Mouse (Mus musculus) 3T3-L1 (cell line): ENCODE measurements around the gene Pkn1.

Experiments used
- DNase-seq: peaks from one replicate; pipeline ENCODE4 v3.0.0-alpha.2; 2015; ENCODE audit warnings: low read depth, low spot score

Gene Pkn1

DNA sequence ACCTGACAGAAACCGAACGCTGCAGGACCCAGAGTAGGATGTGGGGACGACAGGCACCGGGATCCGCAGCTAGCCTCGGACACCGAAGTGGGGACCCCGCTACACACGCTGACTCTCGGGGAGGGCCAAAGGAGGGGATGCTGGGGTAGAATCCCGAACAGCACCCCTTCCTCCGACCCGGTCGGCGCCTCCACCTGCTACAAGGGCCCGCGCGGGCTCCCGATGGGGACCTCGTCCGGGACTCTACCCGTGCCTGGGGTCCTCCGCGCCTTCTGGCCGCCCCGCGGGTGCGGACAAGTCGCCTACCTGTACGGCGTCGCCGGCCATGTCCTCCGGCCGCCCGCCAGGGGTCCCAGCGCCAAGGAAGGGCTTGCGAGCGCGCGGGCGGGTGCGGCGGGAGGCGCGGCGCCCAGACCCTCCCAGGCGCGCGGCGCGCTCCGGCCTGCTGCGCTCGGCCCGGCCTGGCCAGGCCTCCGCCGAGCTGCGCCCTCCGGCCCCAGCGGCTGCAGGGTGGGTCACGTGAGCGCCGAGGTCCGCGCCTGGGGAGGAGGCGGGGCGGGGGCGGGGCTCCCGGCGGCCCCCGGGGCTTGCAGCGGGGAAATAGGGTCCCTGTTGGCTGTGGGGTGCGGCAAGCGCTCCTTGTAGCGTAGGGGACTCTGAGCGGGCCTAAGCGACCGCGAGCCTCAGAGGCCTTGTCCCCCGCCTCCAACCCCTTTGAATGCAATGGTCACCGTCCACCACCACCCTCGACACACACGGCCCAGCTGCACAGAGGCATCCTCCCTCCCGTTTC, at the start of gene Pkn1:
TSS of gene Pkn1 (minus strand) at position 519 of the 793 bp plus-strand sequence.
- peak; percentile 73 for DNase-seq

DNA sequence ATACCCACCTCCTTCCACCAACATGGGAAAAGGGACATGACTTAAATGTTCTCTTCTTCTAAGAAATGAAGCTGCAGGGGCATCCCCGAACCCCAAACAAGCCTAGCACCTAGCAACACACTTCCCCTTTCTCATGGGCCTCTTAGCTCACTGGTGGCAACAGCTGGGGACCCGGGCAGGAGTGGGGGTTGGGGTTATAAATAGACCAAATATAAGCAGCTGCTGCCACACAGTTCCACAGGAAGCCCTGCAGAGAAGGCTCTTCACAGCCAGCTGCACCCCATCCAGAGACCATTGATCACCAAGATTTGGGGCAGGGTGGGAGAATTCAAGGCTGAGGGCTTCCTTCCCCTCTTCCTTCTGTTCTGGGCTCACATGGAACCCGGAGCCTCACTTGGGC, 49.7 kb upstream of the Pkn1 start:
- no peak for DNase-seq

DNA sequence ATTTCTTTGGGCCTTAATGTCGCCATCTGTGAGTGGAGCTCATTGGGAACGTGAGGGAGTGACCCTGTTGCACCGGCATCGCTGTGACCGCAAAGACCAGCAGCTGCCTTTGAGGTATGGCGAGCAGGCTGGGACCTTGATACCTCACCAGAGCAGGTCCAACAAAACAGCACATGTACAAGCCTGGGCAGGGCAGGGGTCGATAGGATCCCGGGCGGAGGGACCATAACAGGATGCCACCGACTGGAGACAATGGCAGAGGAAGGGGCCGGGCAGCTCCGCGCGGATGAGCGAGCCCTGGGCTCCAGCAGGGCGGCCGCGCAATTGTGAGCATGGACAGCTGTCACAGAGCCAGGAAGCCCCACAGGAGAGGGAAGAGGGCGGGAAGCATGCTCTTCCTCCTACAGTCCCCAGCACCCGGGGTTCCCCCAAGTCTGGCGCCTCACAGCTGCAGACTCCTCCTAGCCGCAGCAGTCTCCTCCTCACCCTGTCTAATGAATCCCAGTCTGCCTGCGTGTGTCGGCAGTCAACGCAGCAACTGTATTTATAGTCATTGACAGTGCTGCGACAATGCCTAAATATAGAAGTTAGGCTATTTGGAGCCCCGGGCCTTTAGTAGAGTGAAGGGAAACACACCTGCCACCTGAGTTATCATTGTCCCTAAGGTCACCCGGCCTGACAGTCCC, 48.8 kb upstream of the Pkn1 start:
- no peak for DNase-seq

DNA sequence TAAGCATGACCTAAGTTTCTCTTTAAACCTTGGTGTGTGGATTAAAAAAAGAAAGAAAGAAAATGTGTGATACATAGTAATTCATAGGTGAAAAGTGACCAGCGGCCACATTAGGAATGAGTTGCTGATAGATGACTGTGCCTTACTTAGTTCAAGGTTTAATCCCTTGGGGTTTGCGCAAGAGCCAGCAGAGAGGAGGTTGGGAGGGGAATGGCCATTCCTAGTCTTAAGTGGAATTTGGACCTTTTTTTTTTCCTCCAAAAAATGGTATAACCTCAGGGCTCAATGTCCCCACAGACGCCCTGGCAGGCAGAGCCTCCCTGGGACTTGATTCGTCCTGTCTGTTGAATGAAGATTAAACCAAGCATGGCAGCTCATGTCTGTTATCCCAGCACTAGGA, 45.1 kb upstream of the Pkn1 start:
- peak; percentile 80 for DNase-seq

DNA sequence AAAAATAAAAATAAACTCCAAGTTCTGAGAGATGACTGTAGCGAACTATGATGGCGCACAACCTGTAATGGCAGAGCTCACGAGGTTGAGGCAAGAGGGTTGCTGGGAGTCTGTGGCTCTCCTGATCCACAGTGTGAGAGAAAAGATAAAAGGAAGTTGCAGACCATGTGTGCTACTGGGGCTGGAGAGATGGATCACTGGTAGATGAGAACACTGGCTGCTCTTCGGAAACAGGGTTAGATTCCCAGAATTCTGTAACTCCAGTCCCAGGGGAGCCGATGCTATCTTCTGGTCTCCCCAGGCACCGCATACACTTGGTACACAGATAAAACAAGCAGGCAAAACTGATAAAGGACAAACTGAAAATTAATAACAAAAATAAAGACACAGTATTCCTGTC, 44.0 kb upstream of the Pkn1 start:
- DNase-seq, result no peak

DNA sequence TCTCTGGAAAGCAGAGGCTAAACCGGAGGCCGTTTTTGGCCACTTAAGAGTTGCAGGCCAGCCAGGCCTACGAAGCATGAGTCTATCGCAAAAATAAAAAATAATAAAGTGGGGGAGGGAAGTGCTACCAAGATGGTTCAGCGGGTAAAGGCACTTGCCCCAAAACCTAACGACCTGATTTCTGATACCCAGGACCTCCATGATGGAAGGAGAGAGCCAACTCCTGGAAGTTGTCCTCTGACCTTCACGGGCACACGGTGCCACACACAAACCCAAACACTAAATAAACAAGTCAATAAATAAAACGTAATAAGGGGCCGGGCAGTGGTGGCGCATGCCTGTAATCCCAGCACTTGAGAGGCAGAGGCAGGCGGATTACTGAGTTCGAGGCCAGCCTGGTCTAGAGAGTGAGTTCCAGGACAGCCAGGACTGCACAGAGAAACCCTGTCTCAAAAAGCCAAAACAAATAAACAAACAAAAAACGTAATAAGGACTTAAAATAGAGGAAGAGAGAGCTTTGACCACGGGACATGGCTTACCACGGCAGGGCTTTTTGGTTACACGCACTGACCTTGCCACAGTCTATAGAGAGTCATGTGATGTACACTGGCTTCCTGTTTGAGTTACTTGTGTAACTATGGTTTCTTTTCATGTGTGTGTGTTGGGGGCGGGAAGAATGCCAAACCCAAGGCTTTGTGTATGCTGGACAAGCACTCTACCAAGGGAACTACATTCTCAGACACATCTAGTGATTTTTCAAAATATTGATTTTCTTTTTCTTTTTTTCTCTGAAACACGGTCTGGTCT, 43.1 kb upstream of the Pkn1 start:
- no peak for DNase-seq

DNA sequence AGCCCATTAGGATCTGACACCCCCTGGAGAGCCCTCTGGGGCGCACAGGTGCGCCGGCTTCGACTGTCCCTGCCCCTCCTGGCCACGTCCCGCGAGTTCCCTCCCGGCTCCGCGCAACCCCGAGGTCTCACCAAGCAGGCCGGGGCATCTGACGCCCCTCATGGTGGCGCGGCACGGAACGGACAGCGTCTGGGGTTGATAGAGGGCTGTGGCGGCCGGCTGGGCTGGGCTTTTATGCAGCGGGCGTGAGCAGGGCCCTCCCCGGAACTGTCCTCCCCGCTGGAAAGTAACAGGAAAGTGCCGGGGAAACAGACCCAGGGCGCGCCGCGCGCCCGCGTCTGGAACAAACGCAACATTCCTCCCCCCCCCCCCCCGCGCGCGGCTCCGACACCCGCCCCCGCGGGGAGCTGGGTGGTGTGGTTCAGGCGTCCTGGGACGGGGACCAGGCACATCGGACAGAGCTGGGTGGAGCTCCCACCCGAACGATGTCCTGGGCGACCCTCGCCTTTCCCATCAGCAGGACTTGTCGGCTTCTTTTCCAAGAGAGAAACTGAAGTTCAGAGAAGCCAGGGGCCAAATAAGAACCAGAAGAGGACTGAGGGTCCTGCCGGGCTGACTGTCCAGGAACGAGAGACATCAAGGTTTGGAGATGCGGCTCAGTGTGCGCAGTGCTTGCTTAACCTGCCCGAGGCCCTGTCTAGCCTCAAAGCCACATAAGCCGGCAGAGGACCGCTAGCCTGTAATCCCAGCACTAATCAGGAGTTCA, 42.2 kb upstream of the Pkn1 start, which contains the start of gene Adgre5:
TSS of gene Adgre5 (minus strand) at position 351 of the 766 bp plus-strand sequence.
- DNase-seq, result no peak

DNA sequence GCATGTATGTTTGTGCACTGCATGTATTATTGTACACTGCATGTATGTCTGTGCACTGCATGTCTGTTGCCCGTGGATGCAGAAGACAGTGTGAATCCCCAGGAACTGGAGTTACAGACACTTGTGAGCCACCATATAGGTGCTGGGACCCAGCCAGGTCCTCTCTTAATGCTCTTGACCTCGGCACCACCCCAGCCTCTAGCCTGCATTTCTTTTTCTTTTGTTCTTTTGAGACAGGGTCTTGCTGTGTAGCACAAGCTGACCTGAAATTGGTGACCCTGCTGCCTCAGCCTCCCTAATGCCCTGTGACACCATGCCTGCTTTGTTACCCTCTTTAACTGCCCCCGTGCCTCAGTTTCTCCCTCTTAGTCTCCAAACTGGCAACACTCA, 41.6 kb upstream of the Pkn1 start:
- no peak for DNase-seq

DNA sequence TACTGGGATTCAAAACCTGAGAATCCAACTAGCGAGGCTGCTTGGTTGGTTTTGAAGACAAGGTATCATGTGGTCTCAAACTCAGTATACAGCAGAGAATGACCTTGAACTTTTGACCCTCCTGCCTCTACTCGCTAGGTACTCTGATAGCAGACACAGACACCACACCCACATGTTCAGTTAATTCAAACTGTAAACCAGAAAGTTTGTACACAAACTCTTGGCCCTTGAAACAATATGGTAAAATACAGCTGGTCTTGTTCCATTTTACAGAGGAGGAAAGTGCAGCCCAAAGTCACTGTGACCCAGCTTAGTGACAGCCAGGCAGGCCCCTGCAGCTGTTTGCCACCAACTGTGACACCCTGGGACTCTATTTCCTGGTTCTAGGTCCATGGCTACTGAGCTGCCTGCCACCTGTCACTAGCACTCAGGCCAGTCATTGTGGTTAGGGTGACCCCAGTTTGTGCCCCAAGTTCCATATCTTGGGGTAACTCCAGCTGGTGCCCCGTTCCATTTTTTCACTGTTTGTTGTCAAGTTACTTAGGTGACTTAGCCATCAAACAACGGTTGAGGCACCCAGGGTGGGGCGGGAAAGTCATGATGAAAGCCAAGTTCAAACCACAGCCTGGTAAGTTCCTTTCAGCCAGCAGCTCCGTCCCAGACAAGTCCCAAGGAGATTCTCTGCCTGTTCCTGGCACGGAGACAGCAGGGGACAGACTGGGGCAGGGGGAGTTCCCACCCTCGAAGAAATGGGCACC, 40.9 kb upstream of the Pkn1 start:
- DNase-seq, result peak; percentile 35

DNA sequence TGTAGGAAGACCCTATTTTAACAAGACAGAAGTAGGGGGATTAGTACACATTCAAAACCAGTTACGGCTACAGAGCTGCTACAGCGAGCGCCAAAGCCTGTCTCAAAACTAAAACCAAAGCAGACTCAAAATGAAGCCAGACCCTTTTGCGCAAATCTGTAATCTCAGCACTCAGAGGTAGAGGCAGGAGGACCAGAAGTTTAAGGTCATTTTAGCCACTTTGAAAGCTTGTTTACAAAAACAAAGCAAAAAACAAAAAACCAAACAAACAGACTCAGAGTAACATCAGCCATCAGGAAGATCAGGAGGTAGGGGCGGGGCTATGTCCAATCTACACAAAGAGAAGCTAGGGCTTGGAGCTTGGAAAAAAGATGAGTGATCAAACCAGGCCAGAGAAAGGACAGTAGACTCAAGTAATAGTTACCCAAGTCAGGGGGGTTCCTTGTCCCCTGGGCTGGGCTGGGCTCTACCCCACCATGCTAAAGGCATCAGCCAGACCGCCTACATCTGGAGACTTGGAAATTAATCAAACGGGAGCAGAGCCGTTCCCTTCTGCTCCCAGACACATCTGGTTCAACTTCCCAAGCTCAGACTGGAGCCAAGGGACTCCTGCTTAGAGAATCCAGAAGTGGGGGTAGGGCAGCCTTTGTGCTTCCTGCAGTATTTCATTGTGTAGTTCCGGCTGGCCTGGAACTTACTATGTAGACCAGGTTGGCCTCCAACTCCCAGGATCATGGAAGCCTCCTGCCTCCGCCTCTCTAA, 40.2 kb upstream of the Pkn1 start:
- peak; percentile 87 for DNase-seq

DNA sequence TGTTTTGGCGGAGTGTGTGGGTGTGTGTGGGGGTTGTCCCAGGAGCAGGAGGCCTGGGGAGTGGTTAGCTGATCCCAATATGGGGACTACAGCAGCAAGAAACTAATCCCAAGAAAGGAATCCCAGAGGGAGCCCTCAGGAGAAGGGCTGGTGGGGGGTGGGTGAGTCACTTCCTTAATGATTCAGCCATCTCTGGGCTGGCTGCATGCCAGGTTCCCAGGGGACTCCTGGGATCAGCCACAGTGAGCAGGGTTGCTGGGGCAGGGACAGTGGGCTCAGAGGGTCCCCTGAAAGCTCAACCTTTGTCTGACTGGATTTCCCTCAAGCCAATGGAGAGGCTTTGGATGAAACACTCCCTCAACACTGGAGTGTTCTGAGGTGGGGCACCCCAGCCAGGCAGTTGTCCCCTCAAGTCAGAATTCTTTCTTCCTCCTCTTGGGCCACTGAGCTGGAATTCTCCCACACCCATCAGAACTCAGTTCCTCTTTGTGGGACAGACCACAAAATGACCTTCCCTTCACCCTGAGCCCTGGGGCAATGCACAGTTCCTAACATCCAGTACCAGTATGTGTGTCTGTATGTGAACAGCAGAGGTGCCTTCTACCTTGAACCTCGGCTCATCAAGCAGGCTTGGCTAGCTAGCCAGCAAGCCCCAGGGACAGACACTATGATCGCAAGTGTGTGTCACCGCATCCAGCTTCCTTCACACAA, 39.0 kb upstream of the Pkn1 start:
- DNase-seq, result peak; percentile 95

DNA sequence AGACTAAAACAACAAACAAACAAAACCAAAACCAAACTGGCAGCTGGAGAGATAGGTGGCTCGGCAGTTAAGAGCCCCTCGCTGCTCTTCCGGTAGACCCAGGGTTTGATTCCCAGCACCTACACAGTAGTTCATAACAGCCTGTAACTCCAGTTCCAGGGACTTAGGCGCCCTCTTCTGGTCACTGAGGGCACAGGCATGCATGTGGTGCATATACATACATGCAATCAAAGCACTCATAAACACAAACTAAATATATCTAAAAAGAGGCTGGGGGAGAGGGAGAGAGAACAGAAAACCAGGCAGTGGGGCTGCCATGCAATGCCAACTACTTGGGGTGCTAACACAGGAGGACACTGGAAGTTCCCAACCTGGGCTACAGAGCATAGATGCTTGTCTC, 38.4 kb upstream of the Pkn1 start:
- DNase-seq, result peak; percentile 52

DNA sequence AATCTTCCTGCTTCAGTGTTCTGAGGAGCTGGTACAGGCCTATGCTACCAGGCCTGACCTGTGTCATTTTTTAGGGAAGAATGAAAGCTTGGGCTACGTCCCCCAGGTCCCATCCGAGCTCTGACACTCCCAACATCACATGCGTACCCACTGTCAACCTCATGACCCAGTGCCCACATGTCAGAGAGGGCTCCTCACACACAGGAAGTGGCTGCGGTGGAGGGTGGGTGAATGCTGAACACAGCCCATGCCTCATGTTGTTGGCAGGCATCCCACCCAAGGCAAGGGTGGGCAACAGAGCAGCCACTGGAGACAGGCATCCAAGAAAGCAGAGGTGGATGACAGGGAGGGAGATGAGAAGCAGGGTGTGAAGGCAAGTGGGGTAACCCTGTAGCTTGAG, 37.7 kb upstream of the Pkn1 start:
- DNase-seq, result no peak

DNA sequence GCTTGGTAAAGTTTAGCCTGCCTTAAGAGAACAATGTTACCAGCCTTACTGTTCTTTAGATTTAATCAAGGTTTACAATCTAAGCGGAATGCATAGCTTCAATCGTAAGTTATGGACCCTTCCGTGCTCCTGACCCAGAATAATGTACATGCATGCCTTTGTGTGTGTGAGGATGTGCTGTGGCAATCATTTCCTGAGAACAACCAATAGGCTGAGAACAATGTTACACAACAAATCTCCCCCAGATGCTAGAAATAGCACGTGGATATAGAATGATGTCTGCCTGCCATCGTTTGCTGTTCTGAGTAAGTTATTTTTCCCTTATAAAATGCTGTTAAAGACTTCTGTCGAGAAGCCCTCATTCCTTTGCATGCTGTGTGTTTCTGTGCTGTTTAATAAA, 33.9 kb upstream of the Pkn1 start:
- no peak for DNase-seq

DNA sequence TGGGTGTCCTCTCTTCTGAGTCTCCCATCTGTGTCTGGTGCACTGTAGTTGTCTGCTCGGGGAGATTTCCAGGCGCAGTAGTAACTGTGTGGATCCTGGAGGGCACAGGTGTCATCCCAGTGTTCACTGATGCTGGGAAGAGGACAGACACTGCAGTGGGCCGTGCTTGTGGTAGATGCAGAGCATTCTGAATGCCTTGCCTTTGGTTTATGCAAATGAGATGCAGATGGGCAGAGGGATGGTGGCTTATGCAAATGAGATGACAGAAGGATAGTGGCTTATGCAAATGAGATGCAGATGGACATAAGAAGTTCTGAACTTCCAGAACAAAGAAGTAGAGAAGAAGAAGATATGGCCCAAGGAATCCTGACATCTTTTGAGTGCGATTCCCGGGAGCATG, 32.9 kb upstream of the Pkn1 start:
- DNase-seq, result no peak

DNA sequence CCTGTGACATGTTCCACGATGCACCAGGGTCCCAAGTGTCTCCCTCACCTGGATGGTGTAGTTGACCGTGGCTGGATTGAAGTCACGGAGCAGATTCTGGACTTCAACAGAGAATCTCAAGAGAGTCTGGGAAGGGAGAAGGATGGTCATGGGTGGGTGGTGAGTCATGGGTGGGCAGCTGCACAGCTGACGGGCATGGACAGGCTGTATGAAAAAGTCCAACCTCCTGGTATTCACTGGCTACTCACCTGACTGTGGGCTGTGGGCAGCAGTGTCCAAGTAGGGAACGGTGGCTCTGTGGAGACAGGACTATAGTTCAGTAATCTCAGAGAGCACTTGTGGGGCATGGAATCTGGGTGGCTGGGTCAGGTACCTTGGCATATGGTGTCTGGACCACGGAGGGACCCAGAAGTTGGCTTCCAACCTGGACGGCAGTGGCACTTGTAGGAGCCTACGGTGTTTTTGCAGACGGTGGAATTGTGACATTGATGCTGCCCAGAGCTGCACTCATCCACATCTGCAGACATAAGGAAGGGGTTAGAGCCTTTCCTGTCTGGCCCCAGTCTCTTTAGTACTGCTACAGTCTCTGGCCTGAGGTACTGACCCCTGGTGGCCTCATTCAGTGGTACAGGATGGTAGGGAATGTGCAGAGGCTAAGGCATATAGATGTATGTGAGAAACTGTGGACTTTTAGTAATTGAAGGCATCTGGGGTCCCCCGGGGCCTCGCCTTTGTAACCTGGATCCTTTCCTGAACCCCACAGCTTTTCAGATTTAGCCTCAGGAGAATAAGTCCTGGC, 30.2 kb upstream of the Pkn1 start:
- peak; percentile 72 for DNase-seq

DNA sequence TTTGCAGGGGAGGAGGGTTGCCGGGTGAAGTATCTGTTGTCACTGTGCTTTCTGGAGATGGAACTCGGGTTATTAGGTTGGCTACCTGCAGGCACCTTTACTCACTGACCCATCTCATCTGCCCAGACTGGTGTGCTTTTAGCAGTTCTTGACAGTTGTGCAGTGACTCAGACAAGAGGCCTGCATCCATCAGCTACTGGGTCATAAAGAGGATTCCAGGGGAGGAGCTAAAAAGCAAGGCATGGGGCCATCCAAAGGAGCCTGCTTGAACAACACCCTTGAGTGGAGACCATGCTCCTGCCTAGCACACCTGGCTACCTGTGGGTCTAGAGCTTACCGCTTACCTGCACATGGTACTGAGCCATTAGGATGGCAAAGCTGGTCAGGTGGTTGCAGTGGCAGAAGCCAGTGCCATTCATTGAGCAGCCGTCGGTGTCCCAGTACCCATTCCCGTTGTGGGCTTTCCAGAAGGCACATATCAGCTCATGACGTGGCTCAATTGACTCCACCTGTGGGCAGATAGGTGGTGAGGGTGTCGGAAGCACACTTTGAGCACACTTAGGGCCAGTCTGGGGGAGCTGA, 26.6 kb upstream of the Pkn1 start:
- DNase-seq, result no peak
